Mouse (Mus musculus) spleen, adult 18-20 months (tissue): Measurements from ENCODE around the gene Phf3.
"Not testable (repeated sequence)": the region's sequence is repeated elsewhere in the genome, so short reads cannot be mapped to it uniquely, and the experiment has no call there.

Source experiments
- DNase-seq, 2 experiments: peaks; one replicate each; pipeline ENCODE4 v3.0.0; 2022; ENCODE audit warnings: mixed read lengths in 2 of 2

Gene Phf3

GRCm38 (mm10) chr1:30873541-30874260 is at the start of gene Phf3:
Gene Phf3, minus strand, starts transcription at chr1:30873921.
- DNase-seq: peak; percentile 79 to 85

DNA sequence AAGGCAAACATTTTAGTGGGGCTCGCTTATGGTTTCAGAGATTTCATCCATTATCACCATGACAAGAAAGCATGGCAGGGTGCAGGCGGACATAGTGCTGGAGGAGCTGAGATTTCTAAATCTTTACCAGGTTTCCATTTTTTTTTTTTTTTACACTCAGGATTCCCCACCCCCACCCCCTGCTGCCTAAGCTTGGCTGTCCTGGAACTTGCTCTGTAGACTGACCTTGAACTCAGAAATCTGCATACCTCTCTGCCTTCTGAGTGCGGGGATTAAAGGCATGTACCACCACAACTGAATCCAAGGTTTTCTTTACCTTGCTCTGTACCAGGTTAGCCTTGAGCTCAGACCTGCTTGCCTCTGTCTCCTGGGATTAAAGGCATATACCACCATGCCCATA is 48.5 kb upstream of the Phf3 start:
- DNase-seq: no peak

DNA sequence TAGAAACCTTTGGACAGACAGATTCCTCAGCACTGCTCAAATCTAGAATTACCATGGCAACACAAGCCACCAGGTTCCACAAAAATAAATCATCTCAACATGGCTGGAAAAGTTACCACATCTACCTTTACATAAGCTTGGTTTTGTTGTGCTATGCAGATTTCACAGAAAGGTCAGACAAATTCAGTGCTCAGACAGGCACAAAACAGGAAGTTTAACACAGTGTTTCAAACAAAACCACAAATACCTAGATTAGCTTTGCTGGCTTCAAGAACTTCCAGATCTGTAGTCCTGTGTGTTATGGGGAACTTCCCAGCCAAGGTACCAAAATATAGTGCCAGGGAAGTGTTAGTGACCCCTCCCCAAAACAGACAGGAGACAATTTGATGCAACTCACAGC is 47.5 kb upstream of the Phf3 start:
- DNase-seq: no peak

GRCm38 (mm10) chr1:30920620-30921177 is 47.0 kb upstream of the Phf3 start:
- DNase-seq: no peak

DNA sequence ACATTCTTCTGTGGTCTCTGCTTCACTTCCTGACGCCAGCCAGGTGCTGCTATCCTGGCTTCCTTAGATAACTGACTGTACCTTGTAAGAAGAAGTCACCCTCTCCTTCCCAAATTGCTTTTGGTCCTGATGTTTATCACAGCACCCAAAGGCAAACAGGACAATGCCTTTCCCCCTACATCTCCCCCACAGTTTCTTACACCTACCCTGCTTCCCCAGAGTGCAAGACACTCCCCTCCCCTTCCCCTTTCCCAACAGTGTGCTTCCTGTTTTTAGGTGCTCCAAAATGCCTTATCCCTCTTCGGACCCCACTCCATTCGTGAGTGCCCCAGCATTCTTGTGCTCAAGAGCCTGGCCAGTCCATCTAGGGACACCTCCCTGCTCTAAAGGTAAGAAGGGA is 36.5 kb upstream of the Phf3 start:
- DNase-seq: no peak

DNA sequence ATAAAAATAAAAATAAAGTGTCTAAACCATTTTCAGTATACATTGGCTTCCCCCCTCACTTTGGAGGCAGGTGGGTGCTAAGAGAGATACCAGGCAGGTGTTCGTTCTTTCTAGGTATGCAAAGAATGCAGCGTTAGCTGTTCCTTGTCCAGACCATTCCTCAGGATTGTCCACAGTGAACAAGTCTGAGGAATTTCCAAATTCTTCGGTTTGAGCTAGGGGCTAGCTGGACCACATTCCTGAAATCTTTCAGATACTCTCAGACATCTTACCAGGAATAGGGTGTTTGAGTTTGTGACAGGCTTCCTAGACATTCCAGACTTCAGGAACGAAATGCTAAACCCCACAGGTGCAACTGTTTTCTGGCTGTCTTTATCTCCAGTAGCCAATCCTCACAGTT is 35.1 kb upstream of the Phf3 start:
- DNase-seq: no peak

DNA sequence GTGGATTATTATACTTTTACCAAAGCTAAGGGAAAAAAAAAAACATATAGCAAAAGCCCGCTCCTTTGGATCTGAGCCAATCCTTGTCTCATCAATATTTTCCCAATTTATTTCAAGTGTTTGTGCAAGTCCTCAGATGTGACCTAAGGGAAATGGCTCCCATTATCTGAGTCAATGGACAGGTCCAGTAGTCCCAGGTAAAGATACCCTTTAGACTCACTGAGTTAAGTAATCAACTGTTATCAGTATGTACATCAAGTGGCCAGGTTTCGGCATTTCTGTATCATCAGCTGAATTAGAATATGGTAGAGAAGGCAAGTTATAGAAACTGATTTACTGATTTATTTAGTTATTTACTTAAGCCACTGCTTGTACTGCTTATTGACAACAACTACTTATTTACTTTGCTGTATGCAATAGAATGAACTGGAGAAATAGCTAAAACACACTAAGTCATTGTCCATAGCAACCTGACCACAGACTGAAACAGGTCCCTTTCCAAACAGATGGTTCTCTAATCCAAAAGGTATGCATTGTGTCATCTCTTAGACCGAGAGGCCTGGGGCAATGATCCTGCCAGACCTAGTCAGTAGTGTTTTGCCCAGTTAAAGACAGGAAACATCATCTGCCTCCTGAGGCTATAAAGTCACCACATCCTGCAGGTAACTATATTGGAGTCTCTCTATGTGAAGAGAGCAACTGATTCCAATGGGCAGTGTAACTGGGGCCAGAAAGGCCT is 29.9 kb upstream of the Phf3 start:
- no peak for DNase-seq

GRCm38 (mm10) chr1:30898691-30899090 is 25.0 kb upstream of the Phf3 start:
- no peak for DNase-seq

DNA sequence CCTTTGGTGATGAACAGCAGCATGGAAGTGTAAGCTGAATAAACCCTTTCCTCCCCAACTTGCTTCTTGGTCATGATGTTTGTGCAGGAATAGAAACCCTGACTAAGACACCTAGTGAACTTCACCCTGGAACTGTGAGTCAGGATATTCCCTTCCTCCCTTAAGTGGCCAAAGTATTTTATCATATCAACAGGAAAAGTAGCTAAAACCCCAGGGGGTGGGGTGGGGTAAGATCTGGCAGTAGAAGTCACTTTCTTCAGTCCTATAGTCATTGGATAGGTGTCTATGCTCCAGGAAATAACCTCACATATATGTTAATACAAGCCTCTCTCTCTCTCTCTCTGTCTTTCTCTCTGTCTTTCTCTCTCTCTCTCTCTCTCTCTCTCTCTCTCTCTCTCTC is 21.6 kb upstream of the Phf3 start:
- not testable (repeated sequence) for DNase-seq

DNA sequence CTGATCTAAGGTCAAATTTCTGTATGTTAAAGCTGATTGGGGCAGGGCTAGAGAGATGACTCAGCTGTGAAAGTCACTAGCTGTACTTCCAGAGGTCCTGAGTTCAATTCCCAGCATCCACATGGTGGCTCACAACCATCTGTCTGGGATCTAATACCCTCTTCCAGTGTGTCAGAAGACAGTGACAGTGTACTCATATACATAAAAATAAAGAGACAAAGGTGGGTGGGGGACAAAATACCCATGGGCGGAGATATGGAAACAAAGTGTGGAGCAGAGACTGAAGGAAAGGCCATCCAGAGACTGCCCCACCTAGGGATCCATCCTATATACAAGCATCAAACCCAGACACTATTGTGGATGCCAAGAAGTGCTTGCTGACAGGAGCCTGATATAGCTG is 10.1 kb upstream of the Phf3 start:
- DNase-seq: not testable (repeated sequence)

DNA sequence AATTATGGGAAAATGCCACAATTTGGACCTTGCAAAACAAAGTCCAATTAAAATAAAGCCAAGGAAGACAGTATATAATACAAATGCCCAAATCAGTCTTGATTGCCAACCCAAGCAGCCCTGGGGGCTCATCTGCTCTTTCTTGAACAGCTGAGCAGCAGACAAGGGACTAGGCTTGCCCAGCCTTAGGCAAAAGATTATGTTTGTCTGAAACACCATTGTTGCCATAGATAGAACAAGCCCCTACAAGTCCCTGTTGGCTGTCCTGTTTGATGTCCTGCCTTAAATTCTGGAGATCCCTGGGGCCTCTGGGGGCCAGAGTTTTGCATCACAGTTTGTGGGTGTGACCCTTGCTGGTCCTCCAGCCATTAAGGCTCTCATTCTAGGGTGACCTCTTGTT is 2.0 kb upstream of the Phf3 start:
- DNase-seq: no peak

DNA sequence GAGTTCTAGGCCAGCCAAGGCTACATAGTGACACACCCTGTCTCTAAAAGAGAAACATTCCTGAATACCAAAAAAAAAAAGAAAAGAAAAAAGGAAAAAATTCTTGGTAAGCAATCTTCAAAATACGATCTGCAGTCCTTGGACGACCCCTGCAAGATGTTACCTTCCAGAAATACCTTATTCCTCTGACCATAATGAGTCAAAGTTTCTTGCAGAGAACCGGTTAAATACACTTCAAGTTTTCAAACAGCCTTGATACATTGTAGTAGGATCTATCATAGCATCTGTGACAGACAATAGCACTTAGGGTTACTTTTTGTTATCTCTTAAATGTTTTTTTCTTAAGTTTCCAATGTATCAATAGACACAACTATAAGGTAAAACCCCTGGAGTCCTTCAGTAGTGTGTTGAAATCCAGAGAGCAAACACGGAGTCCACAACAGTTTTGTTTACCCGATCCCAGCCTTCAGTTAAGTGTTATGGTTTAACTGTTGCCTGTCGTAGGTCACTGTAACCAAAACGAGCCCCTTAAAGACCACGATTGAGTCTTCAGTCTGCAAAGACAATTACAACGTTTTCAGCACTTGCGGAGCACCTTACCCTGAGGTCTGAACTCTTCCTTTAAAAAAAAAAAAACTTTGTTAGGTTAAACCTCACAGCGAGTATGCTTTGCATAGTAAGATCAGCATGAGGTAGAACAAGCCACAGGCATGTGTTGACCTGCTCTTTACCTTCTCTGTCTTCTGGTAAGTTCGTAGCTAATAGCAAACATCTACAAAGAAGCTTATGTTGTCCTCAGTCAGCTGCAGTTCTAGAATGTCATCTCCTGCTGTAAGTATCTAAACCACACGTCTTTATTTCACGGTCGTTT is 775 bp upstream of the Phf3 start:
- DNase-seq: no peak

GRCm38 (mm10) chr1:30872836-30873540 is 733 bp downstream of the Phf3 start:
- peak in 1 of 2 experiments; percentile 64 for DNase-seq

GRCm38 (mm10) chr1:30867786-30868185 is 5.9 kb downstream of the Phf3 start:
- no peak for DNase-seq

DNA sequence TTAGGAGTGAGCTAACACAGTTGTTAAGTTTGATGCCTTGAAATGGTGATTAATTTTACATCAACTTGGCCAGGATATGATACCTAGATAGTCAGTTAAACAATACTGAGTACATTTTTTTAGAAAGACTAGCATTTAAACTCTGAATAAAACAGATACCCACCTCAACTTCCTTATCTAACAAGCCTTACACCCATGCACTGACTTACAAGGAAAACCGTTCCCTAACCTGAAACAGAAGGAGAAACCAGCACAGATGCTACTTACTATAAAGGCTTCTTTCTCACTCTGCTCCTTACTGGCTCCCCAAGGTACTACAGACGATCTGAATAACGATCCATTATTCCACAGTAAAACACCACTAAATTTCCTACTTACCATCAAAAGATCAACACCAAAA is 21.2 kb downstream of the Phf3 start:
- no peak for DNase-seq

- DNase-seq: no peak
Measured at GRCm38 (mm10) chr1:30851920-30852319, 21.8 kb downstream of the Phf3 start.

DNA sequence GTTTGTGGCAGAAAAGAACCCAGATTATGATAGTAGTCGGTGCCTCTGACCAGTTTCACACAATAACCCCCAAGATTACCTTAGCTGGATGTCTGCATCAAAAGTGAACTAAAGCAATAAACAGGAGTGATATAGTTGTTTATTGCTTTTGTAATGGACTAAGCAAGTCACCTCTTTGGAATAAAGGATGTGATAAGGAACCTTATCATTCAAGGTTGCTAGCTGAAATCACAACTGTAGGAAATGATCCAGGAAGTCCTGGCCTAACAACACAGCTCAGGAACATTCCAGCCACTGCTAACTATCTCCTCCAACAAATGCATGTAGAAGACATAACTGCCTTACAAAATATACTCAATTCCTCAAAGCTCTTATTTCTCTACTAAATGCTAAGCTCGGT is 22.8 kb downstream of the Phf3 start:
- no peak for DNase-seq

DNA sequence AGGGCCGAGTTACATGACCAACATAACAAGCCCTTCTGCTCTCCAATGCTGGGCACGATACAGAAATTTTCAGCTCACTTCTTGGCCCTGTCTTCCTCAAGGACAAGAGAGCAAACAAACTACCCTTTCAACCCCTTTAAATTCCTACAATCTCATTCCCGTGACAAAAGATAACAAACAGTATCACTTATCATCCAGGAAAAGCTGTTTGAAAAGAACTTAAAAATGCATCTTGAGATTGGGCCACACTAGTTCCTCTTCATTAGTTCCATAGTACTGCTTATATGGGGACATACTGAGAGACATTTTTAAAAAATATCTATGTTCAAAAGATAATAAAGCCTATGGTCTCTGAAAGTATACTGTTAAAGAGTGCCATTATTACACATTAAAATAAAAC is 23.8 kb downstream of the Phf3 start:
- no peak for DNase-seq

DNA sequence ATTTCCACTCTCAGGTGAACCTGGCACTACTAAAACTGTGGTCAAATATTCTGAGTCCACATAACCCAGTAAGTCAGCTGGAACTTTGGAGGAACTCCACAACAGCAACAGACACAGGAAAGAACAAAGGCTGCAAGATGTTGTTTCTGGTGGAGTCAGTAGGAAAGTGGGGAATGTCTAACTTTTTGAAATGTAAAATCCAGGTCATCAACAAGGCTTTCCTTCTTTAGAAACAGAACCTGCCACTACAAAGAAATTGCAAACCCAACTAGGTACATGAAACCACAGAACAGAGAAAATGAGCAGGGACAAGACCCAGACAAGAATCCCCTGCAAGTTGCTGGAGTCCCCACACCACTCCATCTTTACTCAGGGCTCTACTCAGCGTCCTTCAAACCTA is 26.0 kb downstream of the Phf3 start:
- no peak for DNase-seq

- DNase-seq: no peak
Measured at GRCm38 (mm10) chr1:30839662-30840061, 34.1 kb downstream of the Phf3 start.

- no peak for DNase-seq
Measured at GRCm38 (mm10) chr1:30835512-30835911, 38.2 kb downstream of the Phf3 start.

GRCm38 (mm10) chr1:30832778-30833177 is 40.9 kb downstream of the Phf3 start:
- no peak for DNase-seq

GRCm38 (mm10) chr1:30819414-30819813 is 54.3 kb downstream of the Phf3 start:
- no peak for DNase-seq
